Mouse (Mus musculus) lung, adult 2 months (tissue): Measurements from ENCODE around the gene Dync2li1.

ENCODE experiments used
- CTCF ChIP-seq: fragments of 200-500 bp; IDR thresholded peaks from 2 replicates; pipeline ENCODE4 v1.5.1; 2011; ENCODE audit warnings: mild to moderate bottlenecking, low read length, control low read depth; ENCODE audit not compliant: insufficient read depth
- POLR2A ChIP-seq: fragments of 200-500 bp; IDR thresholded peaks from 2 replicates; pipeline ENCODE4 v1.6.1; 2011; ENCODE audit warnings: low read depth, mild to moderate bottlenecking, control low read depth, low read length, borderline replicate concordance; ENCODE audit errors: extremely low read depth

DNA sequence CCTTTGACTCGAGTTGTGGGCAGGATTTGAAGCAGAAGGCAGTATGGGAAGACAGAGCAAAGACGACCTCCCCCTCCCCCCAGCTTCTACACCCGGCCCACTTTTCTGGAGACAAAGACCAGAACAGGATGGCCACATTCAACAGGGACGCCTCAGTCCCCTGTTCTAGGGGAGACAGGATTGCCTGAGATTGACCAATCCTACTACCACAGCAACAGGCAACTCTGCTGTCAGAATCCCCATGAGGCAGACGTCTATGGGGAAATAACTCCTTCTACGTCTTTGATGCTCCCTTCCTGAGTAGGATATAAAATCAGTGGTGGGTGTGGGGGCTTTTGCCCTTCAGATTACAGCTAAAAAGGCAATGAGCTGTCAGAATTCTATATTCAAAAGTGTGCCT lies 58.0 kb downstream of the Dync2li1 start:
- TF ChIP-seq CTCF (no peak), POLR2A (no peak)
